Mouse (Mus musculus) megakaryocyte, embryonic 14.5 days (primary cell): ENCODE data around the gene Fblim1.

ENCODE experiments used
- FLI1 ChIP-seq: IDR thresholded peaks from 2 replicates; pipeline ENCODE4 v1.6.1; 2012; ENCODE audit warnings: low read length, inconsistent platforms, mixed read lengths
- GATA1 ChIP-seq: IDR thresholded peaks from 3 replicates; pipeline ENCODE4 v1.6.1; 2012; ENCODE audit warnings: mixed read lengths, low read length, inconsistent platforms, borderline replicate concordance

GRCm38 (mm10) chr4:141605421-141605820 is 475 bp downstream of the Fblim1 start:
- TF ChIP-seq GATA1 = no peak
- no peak for TF ChIP-seq FLI1
